Mouse (Mus musculus): ENCODE results near the gene Kdf1.

- peak; percentile 71; the same call in 1 of the 2 replicates for TF ChIP-seq POLR2A (IDR thresholded peaks at IDR 0.05; ENCODE audit: borderline replicate concordance, extremely low read depth, low read depth, low read length)
- TF ChIP-seq CTCF (IDR thresholded peaks at IDR 0.05; ENCODE audit: insufficient read depth, low read length), result peak; percentile 68
Measured at GRCm38 (mm10) chr4:133479458-133480184, 39.1 kb upstream of the Kdf1 start, which contains the start of gene Tent5b.

Measured in lung, adult 2 months (tissue).